Mouse (Mus musculus) hindbrain, embryonic 16.5 days (tissue): ENCODE data around the gene Ftl1. TPM values are rescaled to one million over a fixed set of nuclear protein-coding genes. Genes with fewer than 3 reads are reported as not detected.

Experiments used
- ATAC-seq: fragments of 200-750 bp; cut with Nextera tagmentation; 2 replicates; pipeline ENCODE4 v1.8.0; 2017; ENCODE audit warnings: moderate TSS enrichment, moderate library complexity
- H3K27ac ChIP-seq: fragments of 300-500 bp; sonication (generic); 2 replicates; pipeline ENCODE4 v1.5.1; 2014; ENCODE audit warnings: low read depth, mild to moderate bottlenecking, control low read depth, low read length, moderate library complexity
- H3K27me3 ChIP-seq: fragments of 300-500 bp; sonication (generic); replicated peaks from 2 replicates; pipeline ENCODE4 v1.6.1; 2014; ENCODE audit warnings: low read length; ENCODE audit not compliant: control insufficient read depth, insufficient read depth
- H3K36me3 ChIP-seq: fragments of 300-500 bp; sonication (generic); 2 replicates; pipeline ENCODE4 v1.6.1; 2014; ENCODE audit warnings: mild to moderate bottlenecking, low read length, moderate library complexity, mixed read lengths; ENCODE audit not compliant: control insufficient read depth, insufficient read depth
- H3K4me1 ChIP-seq: fragments of 300-500 bp; sonication (generic); 2 replicates; pipeline ENCODE4 v1.6.1; 2014; ENCODE audit warnings: low read depth, low read length; ENCODE audit not compliant: control insufficient read depth, insufficient read depth
- H3K4me2 ChIP-seq: fragments of 300-500 bp; sonication (generic); 2 replicates; pipeline ENCODE4 v1.6.1; 2014; ENCODE audit warnings: mild to moderate bottlenecking, low read length, control low read depth, moderate library complexity
- H3K4me3 ChIP-seq: fragments of 300-500 bp; sonication (generic); 2 replicates; pipeline ENCODE4 v1.5.1; 2014; ENCODE audit warnings: mild to moderate bottlenecking, low read length, control low read depth, moderate library complexity
- H3K9ac ChIP-seq: fragments of 300-500 bp; sonication (generic); 2 replicates; pipeline ENCODE4 v1.6.1; 2014; ENCODE audit warnings: low read depth, mild to moderate bottlenecking, control low read depth, low read length, moderate library complexity
- H3K9me3 ChIP-seq: fragments of 300-500 bp; sonication (generic); 2 replicates; pipeline ENCODE4 v1.6.1; 2014; ENCODE audit warnings: mild to moderate bottlenecking, low read length, moderate library complexity; ENCODE audit not compliant: control insufficient read depth
- WGBS: fragments of 180-500 bp; shearing (Covaris S2); extraction: QIAGEN DNeasy Blood & Tissue Kit; methylation state at CpG from one replicate; pipeline ENCODE4 v1.1.7; 2014; 5-methylcytosine and 5-hydroxymethylcytosine counted together
- microRNA-seq: library from miRNA; unstranded; fragments of <30 nt; microRNA quantifications from one replicate; pipeline ENCODE4, GENCODE M21; 2017
- polyA plus RNA-seq: library from polyadenylated mRNA; unstranded; fragments of >200 nt; fragmentation: Nextera tagmentation; extraction: Ambion mirVana; gene quantifications from 2 replicates; pipeline ENCODE4 v1.2.1, GENCODE M21; 2015

The Ftl1 gene
- polyA plus RNA-seq, 1 experiment from 2014 or later: 5,303 TPM

GRCm38 (mm10) chr7:45412421-45412820 lies 47.3 kb downstream of the Ftl1 start:
- Histone ChIP-seq H3K9me3 (no peaks in the 10 kb centered on the region), H3K4me1 (peaks cover 15% of the 10 kb centered on the region), H3K27ac (no peak overlapping the region), H3K4me3 (no peak overlapping the region), H3K9ac (no peak overlapping the region), H3K27me3 (peaks cover 90% of the 10 kb centered on the region), H3K4me2 (no peak overlapping the region), H3K36me3 (no peaks in the 10 kb centered on the region)
- ATAC-seq: no peak
- 86% methylated on average over 2 of the region's 2 CpGs for WGBS

DNA sequence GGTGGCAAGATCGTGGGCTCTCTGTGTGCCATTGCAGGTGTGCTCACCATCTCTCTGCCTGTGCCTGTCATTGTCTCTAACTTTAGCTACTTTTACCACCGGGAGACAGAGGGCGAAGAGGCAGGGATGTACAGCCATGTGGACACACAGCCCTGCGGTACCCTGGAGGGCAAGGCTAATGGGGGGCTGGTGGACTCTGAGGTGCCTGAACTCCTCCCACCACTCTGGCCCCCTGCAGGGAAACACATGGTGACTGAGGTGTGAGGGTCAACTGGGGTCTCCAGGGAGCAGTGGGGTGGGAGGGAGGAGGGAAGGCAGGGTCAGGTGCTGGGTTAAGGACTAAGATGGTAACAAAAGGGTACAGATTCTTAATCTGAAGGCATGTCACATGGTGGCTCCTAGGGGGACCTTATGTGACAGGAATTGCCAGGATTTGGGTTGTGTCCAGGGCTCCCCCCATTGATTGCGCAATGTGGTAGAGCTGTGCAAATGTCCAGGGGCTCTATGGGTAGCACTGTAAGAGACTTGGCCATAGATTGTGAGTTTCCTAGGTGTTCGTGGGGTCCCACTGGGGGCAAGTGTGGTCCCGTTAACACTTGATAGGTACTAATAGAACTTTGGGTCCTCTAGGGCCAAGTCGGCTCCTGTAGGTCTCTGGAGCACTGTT lies 50.1 kb downstream of the Ftl1 start:
- Histone ChIP-seq H3K27me3 (peaks cover 90% of the 10 kb centered on the region), H3K4me1 (peaks cover 19% of the 10 kb centered on the region), H3K36me3 (no peaks in the 10 kb centered on the region), H3K9ac (no peak overlapping the region), H3K4me2 (no peak overlapping the region), H3K27ac (no peak overlapping the region), H3K9me3 (no peaks in the 10 kb centered on the region), H3K4me3 (no peak overlapping the region)
- ATAC-seq: no peak
- WGBS: 83% methylated on average over 8 of the region's 8 CpGs

- Histone ChIP-seq H3K27ac (no peak overlapping the region), H3K36me3 (no peaks in the 10 kb centered on the region), H3K4me3 (no peak overlapping the region), H3K4me1 (peaks cover 16% of the 10 kb centered on the region), H3K9me3 (no peaks in the 10 kb centered on the region), H3K4me2 (no peak overlapping the region), H3K27me3 (peaks cover 84% of the 10 kb centered on the region), H3K9ac (no peak overlapping the region)
- no peak for ATAC-seq
- 88% methylated on average over 17 of the region's 17 CpGs for WGBS
Observed at GRCm38 (mm10) chr7:45408949-45409348, 50.7 kb downstream of the Ftl1 start.

- H3K4me1 ChIP-seq: peaks cover 10% of the 10 kb centered on the region
- no peak overlapping the region for H3K9ac ChIP-seq
- H3K9me3 ChIP-seq: no peaks in the 10 kb centered on the region
- no peak overlapping the region for H3K4me2 ChIP-seq
- 69% methylated on average over 7 of the region's 7 CpGs for WGBS
- H3K4me3 ChIP-seq: no peak overlapping the region
- H3K27me3 ChIP-seq: peaks cover 79% of the 10 kb centered on the region
- H3K36me3 ChIP-seq: no peaks in the 10 kb centered on the region
- no peak overlapping the region for H3K27ac ChIP-seq
- no peak for ATAC-seq
Observed at GRCm38 (mm10) chr7:45408351-45408750, 51.3 kb downstream of the Ftl1 start.

Small RNA genes within 50 kb of the gene (microRNA-seq; reads per million reads assigned to microRNA genes)
- not detected for gene Gm22133

Other genes starting within 250 kb of the Ftl1 start
- 13.6 and 18.4 TPM in 2 replicates for gene Dkkl1, start 247.7 kb downstream of the Ftl1 start, polyA plus RNA-seq
- 46.9 and 54.1 TPM in 2 replicates for gene Tead2, start 244.1 kb downstream of the Ftl1 start, polyA plus RNA-seq
- 1.3 and 1.4 TPM in 2 replicates for gene Cd37, start 220.8 kb downstream of the Ftl1 start, polyA plus RNA-seq
- 0.89 and 2.0 TPM in 2 replicates for gene Slc6a16, start 218.8 kb downstream of the Ftl1 start, polyA plus RNA-seq
- not detected in 2 replicates for gene Slc6a21, start 182.4 kb downstream of the Ftl1 start, polyA plus RNA-seq
- 13.3 and 14.2 TPM in 2 replicates for gene Trpm4, start 126.1 kb downstream of the Ftl1 start, polyA plus RNA-seq
- gene Hrc, start 124.6 kb downstream of the Ftl1 start, polyA plus RNA-seq: 0.28 and 0.72 TPM in 2 replicates
- 28.5 and 28.6 TPM in 2 replicates for gene Ppfia3, start 92.9 kb downstream of the Ftl1 start, polyA plus RNA-seq
- 41.4 and 70.3 TPM in 2 replicates for gene Lin7b, start 89.3 kb downstream of the Ftl1 start, polyA plus RNA-seq
- 144 and 161 TPM in 2 replicates for gene Snrnp70, start 64.1 kb downstream of the Ftl1 start, polyA plus RNA-seq
- 0.06 TPM in 1 of 2 replicates, not detected in the other for gene Kcna7, start 54.2 kb downstream of the Ftl1 start, polyA plus RNA-seq
- gene Ntf5, start 46.2 kb downstream of the Ftl1 start, polyA plus RNA-seq: 0.15 and 0.27 TPM in 2 replicates
- 2.0 and 2.3 TPM in 2 replicates for gene Lhb, start 39.1 kb downstream of the Ftl1 start, polyA plus RNA-seq
- 25.5 and 28.7 TPM in 2 replicates for gene Gys1, start 25.0 kb downstream of the Ftl1 start, polyA plus RNA-seq
- 94.3 and 108 TPM in 2 replicates for gene Ruvbl2, start 21.8 kb downstream of the Ftl1 start, polyA plus RNA-seq
- 226 and 242 TPM in 2 replicates for gene Bax, start 7.0 kb upstream of the Ftl1 start, polyA plus RNA-seq
- 0.20 and 0.30 TPM in 2 replicates for gene Tulp2, start 22.0 kb upstream of the Ftl1 start, polyA plus RNA-seq
- gene Gm45808, start 26.9 kb upstream of the Ftl1 start, polyA plus RNA-seq: not detected in 2 replicates
- gene Dhdh, start 28.9 kb upstream of the Ftl1 start, polyA plus RNA-seq: 4.0 and 4.3 TPM in 2 replicates
- 141 and 151 TPM in 2 replicates for gene Nucb1, start 50.5 kb upstream of the Ftl1 start, polyA plus RNA-seq
- 17.5 and 18.2 TPM in 2 replicates for gene Ppp1r15a, start 66.4 kb upstream of the Ftl1 start, polyA plus RNA-seq
- gene Plekha4, start 66.4 kb upstream of the Ftl1 start, polyA plus RNA-seq: 2.2 and 3.1 TPM in 2 replicates
- 0.43 and 0.80 TPM in 2 replicates for gene Hsd17b14, start 95.0 kb upstream of the Ftl1 start, polyA plus RNA-seq
- gene Bcat2, start 110.3 kb upstream of the Ftl1 start, polyA plus RNA-seq: 22.7 and 27.0 TPM in 2 replicates
- gene Fgf21, start 155.6 kb upstream of the Ftl1 start, polyA plus RNA-seq: not detected in 2 replicates
- gene Fut1, start 157.4 kb upstream of the Ftl1 start, polyA plus RNA-seq: not detected in 2 replicates
- not detected in 2 replicates for gene Izumo1, start 161.9 kb upstream of the Ftl1 start, polyA plus RNA-seq
- 16.7 and 17.5 TPM in 2 replicates for gene Rasip1, start 167.6 kb upstream of the Ftl1 start, polyA plus RNA-seq
- 2.9 and 5.2 TPM in 2 replicates for gene Mamstr, start 180.1 kb upstream of the Ftl1 start, polyA plus RNA-seq
- 0.09 and 0.19 TPM in 2 replicates for gene Fut2, start 206.5 kb upstream of the Ftl1 start, polyA plus RNA-seq
- gene Ntn5, start 224.1 kb upstream of the Ftl1 start, polyA plus RNA-seq: 0.84 and 0.94 TPM in 2 replicates
- 0.43 and 0.45 TPM in 2 replicates for gene Sec1, start 234.5 kb upstream of the Ftl1 start, polyA plus RNA-seq
- 63.8 and 68.2 TPM in 2 replicates for gene Car11, start 240.0 kb upstream of the Ftl1 start, polyA plus RNA-seq
- 3.2 and 3.3 TPM in 2 replicates for gene Dbp, start 245.2 kb upstream of the Ftl1 start, polyA plus RNA-seq